Mouse (Mus musculus): Measurements from ENCODE around the gene Brd2. TPM values are rescaled to one million over a fixed set of nuclear protein-coding genes. Genes with fewer than 3 reads are reported as not detected.

Brd2 gene
- polyA plus RNA-seq, 1 experiment = 178 TPM

DNA sequence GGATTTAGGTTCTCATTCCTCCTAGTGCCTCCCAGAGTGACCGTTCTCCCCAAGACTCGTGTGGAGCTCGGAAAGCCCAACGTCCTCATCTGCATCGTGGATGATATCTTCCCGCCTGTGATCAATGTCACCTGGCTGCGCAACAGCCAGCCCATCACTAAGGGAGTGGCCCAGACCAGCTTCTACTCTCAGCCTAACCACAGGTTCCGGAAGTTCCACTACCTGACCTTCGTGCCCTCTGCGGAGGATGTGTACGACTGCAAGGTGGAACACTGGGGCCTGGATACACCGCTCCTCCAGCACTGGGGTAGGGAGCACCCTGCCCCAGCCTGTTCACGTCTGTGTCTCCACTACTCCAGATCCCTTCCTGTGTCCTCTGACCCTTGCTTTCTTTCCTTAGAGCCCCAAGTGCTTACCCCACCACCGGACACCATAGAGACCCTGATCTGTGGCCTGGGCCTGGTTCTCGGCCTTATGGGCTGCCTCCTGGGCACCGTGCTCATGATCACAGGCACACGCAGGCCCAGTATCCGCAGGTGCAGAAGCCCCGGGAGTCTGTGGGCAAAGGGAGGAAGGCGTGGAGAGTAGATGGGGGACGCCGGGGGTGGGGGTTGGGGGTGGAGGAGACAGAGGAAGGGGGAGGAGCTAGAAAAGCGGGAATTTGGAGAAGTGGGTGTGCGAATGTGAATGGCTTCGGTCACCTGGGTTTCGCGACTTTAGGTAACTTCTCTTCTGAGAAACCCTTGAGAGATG, 28.0 kb downstream of the Brd2 start:
- Histone ChIP-seq H3K36me3 (ENCODE audit: control insufficient read depth, insufficient read depth, low read length) (no peaks in the 10 kb centered on the region), H3K27me3 (ENCODE audit: control insufficient read depth, insufficient read depth, low read length) (no peaks in the 10 kb centered on the region), H3K27ac (ENCODE audit: control insufficient read depth, insufficient read depth, low read depth, low read length) (no peak overlapping the region), H3K4me1 (ENCODE audit: control insufficient read depth, insufficient read depth, low read length) (peaks cover 12% of the 10 kb centered on the region), H3K4me3 (ENCODE audit: control insufficient read depth, low read depth, low read length) (no peak overlapping the region)
- TF ChIP-seq POLR2A (IDR thresholded peaks at IDR 0.05; ENCODE audit: control insufficient read depth, low read depth, low read length) (no peak), CTCF (IDR thresholded peaks at IDR 0.05; ENCODE audit: control insufficient read depth, insufficient read depth, insufficient replicate concordance, low read depth, low read length) (no peak)

DNA sequence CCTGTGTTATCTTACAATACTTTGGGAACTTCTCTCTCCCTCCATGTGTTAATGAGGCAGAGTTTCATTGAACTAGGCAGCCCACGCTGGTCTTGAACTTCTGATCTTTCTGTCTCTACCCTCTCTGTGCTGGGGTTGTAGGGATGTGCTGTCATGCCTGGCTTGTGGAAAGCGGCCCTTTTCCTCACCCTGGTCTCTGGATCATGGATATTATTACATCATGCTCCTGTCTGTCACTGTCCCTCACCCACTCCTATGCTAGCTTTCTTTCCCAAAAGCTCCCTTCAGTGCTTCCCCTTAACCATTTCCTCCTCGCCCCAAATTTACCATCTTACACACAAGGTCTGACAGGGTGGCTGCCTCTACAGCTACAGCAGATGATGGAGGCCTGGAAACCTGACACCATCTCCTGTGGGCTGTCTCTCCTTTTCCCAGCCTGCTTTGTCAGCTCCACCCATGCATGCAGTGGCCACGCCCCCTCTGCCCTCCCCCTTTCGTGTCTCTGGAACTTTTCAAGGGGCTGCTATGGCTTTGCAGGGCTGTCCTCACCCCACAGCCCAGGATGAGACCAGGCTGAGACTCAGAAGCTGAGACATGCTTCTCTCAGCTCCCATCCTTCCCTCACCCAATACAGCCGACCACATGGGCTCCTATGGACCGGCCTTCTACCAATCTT, 29.1 kb downstream of the Brd2 start:
- TF ChIP-seq CTCF (IDR thresholded peaks at IDR 0.05; ENCODE audit: control insufficient read depth, insufficient read depth, insufficient replicate concordance, low read depth, low read length) = no peak
- TF ChIP-seq POLR2A (IDR thresholded peaks at IDR 0.05; ENCODE audit: control insufficient read depth, low read depth, low read length) = no peak
- no peak overlapping the region for H3K4me3 ChIP-seq (ENCODE audit: control insufficient read depth, low read depth, low read length)
- H3K4me1 ChIP-seq (ENCODE audit: control insufficient read depth, insufficient read depth, low read length) = peaks cover 12% of the 10 kb centered on the region
- no peak overlapping the region for H3K27ac ChIP-seq (ENCODE audit: control insufficient read depth, insufficient read depth, low read depth, low read length)
- H3K27me3 ChIP-seq (ENCODE audit: control insufficient read depth, insufficient read depth, low read length) = no peaks in the 10 kb centered on the region
- no peaks in the 10 kb centered on the region for H3K36me3 ChIP-seq (ENCODE audit: control insufficient read depth, insufficient read depth, low read length)

DNA sequence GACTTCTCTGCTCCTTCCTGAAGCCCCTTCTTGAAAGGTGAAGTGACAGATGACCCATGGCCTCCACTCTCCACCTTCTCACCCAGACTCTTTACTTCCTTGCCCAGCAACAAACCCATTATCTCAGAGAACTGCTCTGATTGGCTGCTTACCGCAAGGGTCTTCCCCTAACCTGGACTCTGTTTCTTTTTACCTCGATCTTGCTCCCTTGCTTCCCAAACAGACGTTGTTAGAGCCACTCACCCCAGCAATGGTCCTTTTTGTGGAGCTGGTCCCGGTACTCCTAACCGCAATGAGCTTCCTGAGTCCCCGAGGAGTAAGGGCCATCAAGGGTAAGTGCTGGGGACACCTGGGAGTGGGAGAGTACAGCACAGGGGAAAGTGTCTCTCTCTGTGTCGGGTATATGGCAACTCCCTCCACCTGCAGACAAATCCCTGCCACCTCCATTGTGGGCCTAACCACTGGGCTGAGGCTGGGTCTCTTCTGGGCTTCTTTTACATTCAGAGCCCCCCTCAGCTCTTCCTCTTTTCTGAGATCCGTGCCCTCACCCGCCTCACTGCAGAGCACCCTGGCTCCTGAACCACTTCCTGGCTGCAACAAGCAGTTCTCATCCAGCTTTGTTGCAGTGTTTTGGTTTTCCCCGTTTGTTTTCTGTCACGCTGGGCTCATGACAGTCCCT, 30.1 kb downstream of the Brd2 start, which contains the start of gene H2-Oa:
Gene H2-Oa (plus strand): TSS at position 144 of the 679 bp plus-strand sequence.
- Histone ChIP-seq H3K4me3 (ENCODE audit: control insufficient read depth, low read depth, low read length) (peak within 1 kb of the TSS; percentile 34; the same call in 1 of the 2 replicates), H3K27me3 (ENCODE audit: control insufficient read depth, insufficient read depth, low read length) (no peaks in the 10 kb centered on the region), H3K27ac (ENCODE audit: control insufficient read depth, insufficient read depth, low read depth, low read length) (no peak within 1 kb of the TSS), H3K36me3 (ENCODE audit: control insufficient read depth, insufficient read depth, low read length) (no peaks in the 10 kb centered on the region), H3K4me1 (ENCODE audit: control insufficient read depth, insufficient read depth, low read length) (peaks cover 12% of the 10 kb centered on the region)
- TF ChIP-seq CTCF (IDR thresholded peaks at IDR 0.05; ENCODE audit: control insufficient read depth, insufficient read depth, insufficient replicate concordance, low read depth, low read length) (no peak), POLR2A (IDR thresholded peaks at IDR 0.05; ENCODE audit: control insufficient read depth, low read depth, low read length) (no peak)

DNA sequence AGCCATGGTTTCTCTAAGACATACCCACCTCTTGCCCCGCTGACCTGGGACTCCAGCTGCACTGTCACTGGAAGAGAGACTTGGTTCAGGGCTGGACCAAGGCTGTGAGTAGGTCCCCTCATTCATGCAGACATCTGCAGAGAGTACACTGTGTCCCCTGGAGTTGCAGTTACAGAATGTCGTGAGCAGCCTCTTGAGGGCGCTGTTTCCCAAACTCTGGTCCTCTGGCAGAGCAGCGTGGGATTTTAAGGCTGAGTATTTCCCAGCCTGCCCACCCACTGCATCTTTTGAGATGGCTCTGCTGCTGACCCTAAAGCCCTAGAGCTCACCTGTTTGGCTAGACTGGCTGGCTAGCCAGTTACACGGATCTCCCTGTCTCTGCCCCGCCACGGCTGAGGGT, 31.5 kb downstream of the Brd2 start:
- H3K4me3 ChIP-seq (ENCODE audit: control insufficient read depth, low read depth, low read length) = peak overlapping the region; percentile 34; the same call in 1 of the 2 replicates
- peaks cover 12% of the 10 kb centered on the region for H3K4me1 ChIP-seq (ENCODE audit: control insufficient read depth, insufficient read depth, low read length)
- H3K27me3 ChIP-seq (ENCODE audit: control insufficient read depth, insufficient read depth, low read length) = no peaks in the 10 kb centered on the region
- TF ChIP-seq CTCF (IDR thresholded peaks at IDR 0.05; ENCODE audit: control insufficient read depth, insufficient read depth, insufficient replicate concordance, low read depth, low read length) = peak; percentile 77
- no peak for TF ChIP-seq POLR2A (IDR thresholded peaks at IDR 0.05; ENCODE audit: control insufficient read depth, low read depth, low read length)
- H3K36me3 ChIP-seq (ENCODE audit: control insufficient read depth, insufficient read depth, low read length) = no peaks in the 10 kb centered on the region
- no peak overlapping the region for H3K27ac ChIP-seq (ENCODE audit: control insufficient read depth, insufficient read depth, low read depth, low read length)

DNA sequence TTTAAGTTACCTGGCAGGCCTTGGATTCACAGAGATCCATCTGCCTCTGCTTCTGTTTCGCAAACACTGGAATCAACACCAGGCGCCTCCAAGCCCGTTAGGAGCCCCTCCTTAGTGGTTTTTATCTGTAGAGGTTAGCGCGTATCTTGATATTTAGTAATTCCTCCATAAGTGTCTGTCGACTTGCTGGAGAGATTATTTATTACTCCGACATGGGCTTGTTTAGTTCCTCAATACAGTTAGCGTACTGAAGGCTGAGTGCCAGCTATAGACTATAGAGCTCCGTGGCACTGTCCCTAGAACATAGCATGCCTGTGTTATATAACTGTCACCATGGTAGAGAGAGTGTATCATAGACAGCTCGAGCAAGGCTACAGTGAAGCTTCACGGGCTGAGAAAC, 34.3 kb downstream of the Brd2 start:
- H3K27ac ChIP-seq (ENCODE audit: control insufficient read depth, insufficient read depth, low read depth, low read length) = no peak overlapping the region

DNA sequence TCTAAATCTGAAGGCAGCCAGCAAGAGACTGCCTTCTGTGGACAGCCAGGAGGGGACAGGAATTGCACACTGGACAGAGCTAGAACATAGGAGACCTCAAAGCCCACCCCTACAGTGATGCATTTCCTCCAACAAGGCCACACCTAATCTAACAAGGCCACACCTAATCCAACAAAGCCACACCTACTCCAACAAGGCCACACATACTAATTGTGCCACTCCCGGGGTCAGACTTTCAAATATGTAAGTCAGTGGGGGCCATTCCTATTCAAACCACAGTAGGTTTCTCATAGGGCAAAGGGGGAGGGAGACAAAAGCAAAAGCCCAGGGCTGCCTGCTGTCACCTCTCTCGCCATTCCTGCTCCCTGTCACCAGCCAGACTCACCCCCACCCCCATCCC, 35.0 kb downstream of the Brd2 start:
- H3K4me3 ChIP-seq (ENCODE audit: control insufficient read depth, low read depth, low read length) = no peak overlapping the region
- no peaks in the 10 kb centered on the region for H3K36me3 ChIP-seq (ENCODE audit: control insufficient read depth, insufficient read depth, low read length)
- TF ChIP-seq POLR2A (IDR thresholded peaks at IDR 0.05; ENCODE audit: control insufficient read depth, low read depth, low read length) (no peak), CTCF (IDR thresholded peaks at IDR 0.05; ENCODE audit: control insufficient read depth, insufficient read depth, insufficient replicate concordance, low read depth, low read length) (no peak)
- H3K4me1 ChIP-seq (ENCODE audit: control insufficient read depth, insufficient read depth, low read length) = peaks cover 2% of the 10 kb centered on the region; the same call in 1 of the 2 replicates
- H3K27me3 ChIP-seq (ENCODE audit: control insufficient read depth, insufficient read depth, low read length) = no peaks in the 10 kb centered on the region
- no peak overlapping the region for H3K27ac ChIP-seq (ENCODE audit: control insufficient read depth, insufficient read depth, low read depth, low read length)

More for the DNA sequence above, 34.3 kb downstream of the Brd2 start:
- H3K36me3 ChIP-seq (ENCODE audit: control insufficient read depth, insufficient read depth, low read length) = no peaks in the 10 kb centered on the region
- H3K4me3 ChIP-seq (ENCODE audit: control insufficient read depth, low read depth, low read length) = no peak overlapping the region
- peaks cover 2% of the 10 kb centered on the region; the same call in 1 of the 2 replicates for H3K4me1 ChIP-seq (ENCODE audit: control insufficient read depth, insufficient read depth, low read length)
- TF ChIP-seq CTCF (IDR thresholded peaks at IDR 0.05; ENCODE audit: control insufficient read depth, insufficient read depth, insufficient replicate concordance, low read depth, low read length) (no peak), POLR2A (IDR thresholded peaks at IDR 0.05; ENCODE audit: control insufficient read depth, low read depth, low read length) (no peak)
- H3K27me3 ChIP-seq (ENCODE audit: control insufficient read depth, insufficient read depth, low read length) = no peaks in the 10 kb centered on the region

DNA sequence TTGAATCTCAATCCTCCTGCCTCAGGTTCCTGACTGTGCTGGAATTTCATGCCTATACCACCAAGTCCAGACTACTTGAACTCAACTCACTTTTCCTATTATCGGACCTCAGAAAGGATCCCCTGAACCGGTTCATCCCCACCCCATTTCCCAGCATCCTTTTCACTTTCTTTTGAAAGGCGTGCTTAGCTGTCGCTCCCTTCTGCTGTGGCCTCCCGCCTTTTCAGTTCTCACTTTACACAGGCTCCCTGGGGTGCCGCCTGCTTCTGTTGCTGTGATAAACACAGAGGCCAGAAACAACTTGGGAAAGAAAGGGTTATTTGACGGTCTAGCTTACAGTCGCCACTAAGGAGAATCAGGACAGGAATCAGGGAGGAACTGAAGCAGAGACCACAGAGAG, 39.3 kb downstream of the Brd2 start:
- Histone ChIP-seq H3K4me1 (ENCODE audit: control insufficient read depth, insufficient read depth, low read length) (peaks cover 2% of the 10 kb centered on the region; the same call in 1 of the 2 replicates), H3K36me3 (ENCODE audit: control insufficient read depth, insufficient read depth, low read length) (no peaks in the 10 kb centered on the region), H3K27ac (ENCODE audit: control insufficient read depth, insufficient read depth, low read depth, low read length) (no peak overlapping the region), H3K27me3 (ENCODE audit: control insufficient read depth, insufficient read depth, low read length) (no peaks in the 10 kb centered on the region), H3K4me3 (ENCODE audit: control insufficient read depth, low read depth, low read length) (no peak overlapping the region)
- TF ChIP-seq POLR2A (IDR thresholded peaks at IDR 0.05; ENCODE audit: control insufficient read depth, low read depth, low read length) (no peak), CTCF (IDR thresholded peaks at IDR 0.05; ENCODE audit: control insufficient read depth, insufficient read depth, insufficient replicate concordance, low read depth, low read length) (no peak)

Data from testis, adult 2 months (tissue).